Mouse (Mus musculus): Measurements from ENCODE around the gene Eef1b2.
"Not testable (repeated sequence)": the region's sequence is repeated elsewhere in the genome, so short reads cannot be mapped to it uniquely, and the experiment has no call there.

Eef1b2 gene

GRCm38 (mm10) chr1:63176604-63177421 lies at the start of gene Eef1b2, which contains the start of gene Ndufs1:
Gene Eef1b2 (plus strand): TSS chr1:63176825.
Gene Ndufs1 (minus strand): TSS chr1:63176833.
- peak; percentile 97 for DNase-seq (ENCODE audit: low read depth, low spot score)

- DNase-seq (ENCODE audit: low read depth, low spot score), result no peak
Measured at GRCm38 (mm10) chr1:63129273-63129672, 47.4 kb upstream of the Eef1b2 start.

- no peak for DNase-seq (ENCODE audit: low read depth, low spot score)
Measured at GRCm38 (mm10) chr1:63129857-63130690, 46.6 kb upstream of the Eef1b2 start.

- DNase-seq (ENCODE audit: low read depth, low spot score), result no peak
Measured at GRCm38 (mm10) chr1:63130883-63131282, 45.7 kb upstream of the Eef1b2 start.

- DNase-seq (ENCODE audit: low read depth, low spot score), result no peak
Measured at GRCm38 (mm10) chr1:63131766-63132165, 44.9 kb upstream of the Eef1b2 start.

GRCm38 (mm10) chr1:63134530-63134929 lies 42.1 kb upstream of the Eef1b2 start:
- DNase-seq (ENCODE audit: low read depth, low spot score), result no peak

- no peak for DNase-seq (ENCODE audit: low read depth, low spot score)
Measured at GRCm38 (mm10) chr1:63137971-63138370, 38.7 kb upstream of the Eef1b2 start.

GRCm38 (mm10) chr1:63138586-63138985 lies 38.0 kb upstream of the Eef1b2 start:
- DNase-seq (ENCODE audit: low read depth, low spot score), result not testable (repeated sequence)

GRCm38 (mm10) chr1:63140231-63140630 lies 36.4 kb upstream of the Eef1b2 start:
- DNase-seq (ENCODE audit: low read depth, low spot score), result no peak

- DNase-seq (ENCODE audit: low read depth, low spot score), result no peak
Measured at GRCm38 (mm10) chr1:63168638-63169037, 8.0 kb upstream of the Eef1b2 start.

- no peak for DNase-seq (ENCODE audit: low read depth, low spot score)
Measured at GRCm38 (mm10) chr1:63175853-63176252, 772 bp upstream of the Eef1b2 start.

- DNase-seq (ENCODE audit: low read depth, low spot score), result no peak
Measured at GRCm38 (mm10) chr1:63176259-63176603, 394 bp upstream of the Eef1b2 start.

GRCm38 (mm10) chr1:63178308-63178707 lies 1.7 kb downstream of the Eef1b2 start:
- no peak for DNase-seq (ENCODE audit: low read depth, low spot score)

GRCm38 (mm10) chr1:63180122-63180521 lies 3.5 kb downstream of the Eef1b2 start:
- no peak for DNase-seq (ENCODE audit: low read depth, low spot score)

GRCm38 (mm10) chr1:63180575-63180974 lies 4.0 kb downstream of the Eef1b2 start:
- not testable (repeated sequence) for DNase-seq (ENCODE audit: low read depth, low spot score)

GRCm38 (mm10) chr1:63181019-63181418 lies 4.4 kb downstream of the Eef1b2 start:
- peak; percentile 86 for DNase-seq (ENCODE audit: low read depth, low spot score)

- DNase-seq (ENCODE audit: low read depth, low spot score), result no peak
Measured at GRCm38 (mm10) chr1:63181480-63181879, 4.9 kb downstream of the Eef1b2 start.

GRCm38 (mm10) chr1:63182212-63182611 lies 5.6 kb downstream of the Eef1b2 start:
- no peak for DNase-seq (ENCODE audit: low read depth, low spot score)

- DNase-seq (ENCODE audit: low read depth, low spot score), result no peak
Measured at GRCm38 (mm10) chr1:63182636-63183270, 6.1 kb downstream of the Eef1b2 start.

- not testable (repeated sequence) for DNase-seq (ENCODE audit: low read depth, low spot score)
Measured at GRCm38 (mm10) chr1:63185430-63185829, 8.8 kb downstream of the Eef1b2 start.

GRCm38 (mm10) chr1:63188536-63188935 lies 11.9 kb downstream of the Eef1b2 start:
- DNase-seq (ENCODE audit: low read depth, low spot score), result no peak

- no peak for DNase-seq (ENCODE audit: low read depth, low spot score)
Measured at GRCm38 (mm10) chr1:63190851-63191250, 14.2 kb downstream of the Eef1b2 start.

Measured in brain, embryonic 18.5 days (tissue).